Mouse (Mus musculus) spleen, adult 18-20 months (tissue): Measurements from ENCODE around the gene Ucn.
A peak's percentile ranks its signal among the peaks of the same experiment; 100 is the strongest.

Experiments used
- DNase-seq, 2 experiments: peaks; one replicate each; pipeline ENCODE4 v3.0.0; 2022; ENCODE audit warnings: mixed read lengths in 2 of 2

The Ucn gene

GRCm38 (mm10) chr5:31105814-31106335 is 32.8 kb downstream of the Ucn start, which contains the start of gene Dnajc5g:
Gene Dnajc5g (plus strand): TSS chr5:31106285.
- DNase-seq, result no peak

DNA sequence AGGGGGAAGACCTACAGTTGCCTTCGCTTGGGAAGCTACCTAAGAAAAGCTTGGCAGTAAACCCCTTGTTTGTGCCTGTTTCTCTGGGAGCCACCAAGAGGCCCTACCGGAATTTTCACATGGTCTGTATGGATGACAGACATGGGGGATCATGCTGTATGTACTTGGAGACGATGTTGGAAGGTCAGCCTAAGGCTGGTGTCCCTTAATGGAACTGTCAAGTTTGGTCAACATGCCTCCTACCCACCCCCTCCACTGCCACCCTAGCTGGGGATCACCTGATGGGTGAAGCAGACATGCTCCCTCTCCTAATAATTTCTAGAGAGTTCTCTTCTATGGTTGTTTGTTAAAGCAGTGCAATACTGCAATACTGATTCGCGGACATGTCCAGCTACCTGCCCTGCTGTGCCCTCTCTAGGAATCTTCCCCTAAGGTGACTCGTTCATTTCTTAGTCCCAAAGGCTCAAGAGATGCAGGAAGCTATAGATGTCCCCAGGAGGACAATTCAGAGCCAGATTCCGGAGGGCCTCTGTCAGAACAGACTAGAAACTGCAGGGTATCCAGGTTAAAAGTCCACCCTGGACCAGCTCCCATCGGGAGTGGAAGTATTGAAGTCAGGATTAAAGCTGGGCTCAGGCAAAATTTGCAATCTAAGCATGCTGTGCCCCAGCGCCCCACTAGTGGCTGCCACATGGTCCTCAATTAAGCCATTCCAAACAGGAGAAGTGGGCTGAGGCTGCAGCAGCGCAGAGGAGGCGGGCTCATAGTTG is 42.7 kb downstream of the Ucn start:
- DNase-seq, result no peak

DNA sequence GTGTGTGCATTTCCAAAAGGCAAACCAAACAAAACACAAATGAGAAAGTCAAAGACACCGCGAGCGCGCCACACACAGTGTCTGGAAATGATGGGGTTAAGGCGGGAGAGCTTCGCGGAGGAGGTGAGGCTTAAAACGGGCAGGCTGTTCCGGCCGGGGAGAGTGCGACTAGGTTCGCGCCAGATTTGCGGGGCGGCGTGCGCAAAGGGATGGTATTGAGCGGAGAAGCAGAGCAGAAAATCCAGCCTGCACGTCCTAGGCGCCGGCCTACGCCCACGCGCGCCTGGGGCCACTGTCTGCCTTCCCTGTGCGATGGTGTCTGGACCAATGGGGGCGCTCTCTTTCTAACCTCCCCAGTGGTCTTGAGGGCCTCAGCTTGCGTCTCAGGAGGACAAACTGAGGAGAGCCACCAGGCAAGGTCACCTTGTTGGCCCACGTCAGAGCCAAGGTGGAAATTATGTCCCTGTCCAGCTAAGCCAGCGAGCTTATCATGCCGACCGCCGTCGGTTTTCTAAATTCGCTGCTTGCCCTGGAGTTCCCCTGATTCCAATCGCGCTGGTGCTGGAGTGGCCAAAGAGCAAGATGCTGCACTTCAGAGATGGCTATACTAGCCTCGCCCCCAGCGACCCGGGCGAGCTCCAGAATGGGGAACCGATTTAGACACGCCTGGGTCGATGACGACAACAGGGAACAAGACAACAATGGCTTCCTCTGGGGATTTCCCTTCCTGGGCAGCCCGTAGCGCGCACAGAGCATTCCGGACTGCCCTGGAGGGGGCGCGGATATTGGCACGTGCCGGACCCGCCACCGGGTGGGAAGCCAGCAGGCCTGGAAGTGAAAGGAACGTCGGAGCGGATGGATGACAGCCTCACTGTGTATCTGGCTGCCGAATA is 43.6 kb downstream of the Ucn start:
- DNase-seq, result peak; percentile 65

DNA sequence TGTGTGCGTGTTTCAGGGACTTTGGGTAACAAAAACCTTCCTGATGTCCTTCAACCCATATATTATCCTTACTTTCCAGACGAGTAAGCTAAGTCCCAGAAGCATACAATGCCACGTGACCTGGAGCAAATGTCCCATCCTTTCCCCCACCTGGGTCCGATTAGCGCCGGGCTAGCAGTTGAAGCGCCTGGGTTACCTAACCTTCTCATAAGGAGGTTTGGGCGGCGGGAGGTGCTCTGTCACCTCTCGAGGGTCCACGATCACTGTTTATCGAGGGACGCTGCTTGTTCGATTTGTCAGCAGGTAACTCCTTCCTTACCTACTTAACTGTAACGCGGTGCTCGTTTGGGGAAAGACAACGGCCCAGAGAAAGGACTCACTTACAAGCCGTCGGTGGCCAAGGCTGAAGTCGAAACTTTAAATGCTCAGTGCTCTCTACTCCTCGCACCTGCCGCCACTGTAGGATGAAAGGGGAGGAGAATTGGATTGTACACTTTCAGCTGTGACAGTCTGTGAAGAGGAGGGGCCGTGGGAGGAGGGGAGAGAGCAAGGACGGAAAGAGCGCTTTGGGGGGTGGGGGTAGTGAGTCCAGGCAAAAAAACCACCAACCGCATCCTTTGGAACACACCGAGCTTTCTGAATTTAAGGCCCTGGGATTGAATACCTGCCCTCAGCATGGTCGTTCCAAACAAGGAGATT is 44.4 kb downstream of the Ucn start:
- no peak for DNase-seq

DNA sequence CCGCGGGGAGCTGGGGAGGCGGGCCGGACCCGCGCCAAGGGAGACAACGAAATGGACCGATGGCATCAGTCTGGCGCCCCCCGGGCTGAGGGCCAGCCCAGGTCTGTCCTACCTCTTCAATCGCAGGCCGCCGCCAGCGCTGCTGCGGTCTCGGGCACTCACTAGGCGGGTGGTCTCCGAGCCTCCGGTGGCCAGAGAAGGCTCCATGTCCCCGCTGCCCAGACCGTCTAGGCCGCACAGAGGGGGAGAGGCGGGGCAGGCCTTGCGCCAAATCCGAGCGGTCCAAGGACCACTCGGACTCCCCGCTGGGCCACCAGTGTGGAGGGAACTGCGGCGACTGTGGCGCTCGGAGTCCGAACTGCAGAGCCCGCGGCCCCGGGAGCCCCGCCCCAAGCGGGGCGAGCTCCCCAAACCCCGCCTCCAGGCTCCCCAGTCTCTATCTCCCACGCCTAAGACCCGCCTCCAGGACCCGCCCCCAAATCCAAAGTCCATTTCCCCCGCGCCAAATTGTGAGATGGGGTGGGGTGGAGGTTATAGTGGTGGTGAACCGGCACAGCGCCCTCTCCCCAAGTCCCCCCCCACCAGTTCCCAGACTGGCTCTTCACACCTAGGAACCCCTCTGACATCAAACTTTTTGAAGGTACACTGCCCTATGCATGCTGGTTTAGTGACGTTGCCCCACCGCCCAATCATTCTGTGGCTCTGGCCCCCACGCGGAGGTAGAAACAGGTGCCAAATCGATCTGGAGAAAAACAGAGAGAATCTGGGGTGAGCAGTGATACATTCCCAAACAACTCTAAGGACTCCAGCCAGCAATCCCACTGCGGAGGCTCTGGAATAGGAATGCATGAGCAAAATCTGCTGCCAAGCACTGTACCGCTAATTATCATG is 45.2 kb downstream of the Ucn start:
- peak in 1 of 2 experiments; percentile 44 for DNase-seq

DNA sequence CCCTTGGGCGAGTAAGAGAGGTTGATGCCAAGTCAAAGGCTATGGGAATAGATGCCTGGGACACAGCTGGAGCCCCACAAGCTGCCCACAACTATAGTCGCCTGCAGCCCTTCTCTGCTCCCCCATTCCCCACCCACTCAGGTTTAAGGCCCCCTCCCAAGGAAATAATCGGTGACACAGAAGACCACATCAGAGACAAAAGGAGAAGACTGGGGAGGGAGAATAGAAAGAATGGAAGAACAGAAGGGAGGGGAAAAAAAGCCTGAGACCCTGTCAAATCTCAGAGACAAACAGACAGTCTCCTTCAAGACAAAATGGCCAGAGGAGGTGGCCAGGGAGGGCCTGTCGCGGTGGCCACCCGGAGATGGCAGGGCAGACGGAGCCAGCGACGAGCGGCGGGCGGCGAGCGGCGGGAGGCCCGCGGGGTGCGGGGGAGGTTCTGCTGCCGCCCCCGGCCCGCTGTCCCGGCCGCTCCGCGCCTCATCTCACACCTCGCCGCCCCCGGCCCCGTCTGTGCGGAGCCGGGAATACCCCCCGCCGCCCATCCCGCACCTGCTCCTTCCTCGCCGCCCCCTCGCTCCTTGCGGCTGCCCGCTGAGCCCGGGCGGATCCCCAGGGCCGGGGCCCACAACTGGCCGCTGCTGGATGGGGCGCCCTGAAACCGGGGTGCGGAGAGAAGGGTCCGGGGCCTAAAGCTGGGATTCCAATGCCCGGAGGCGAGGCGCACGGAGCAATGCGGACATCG is 46.2 kb downstream of the Ucn start:
- no peak for DNase-seq
